Mouse (Mus musculus) T-cell, adult 2 months (primary cell): ENCODE data around the gene Gmeb1.
A peak's percentile ranks its signal among the peaks of the same experiment; 100 is the strongest.

Experiments used
- DNase-seq: peaks from one replicate; pipeline ENCODE4 v3.0.0; 2022; ENCODE audit warnings: low spot score

The Gmeb1 gene

GRCm38 (mm10) chr4:132274156-132274862, 12.9 kb upstream of the Gmeb1 start, which contains the start of gene Taf12:
Taf12 (plus strand) TSS chr4:132274375.
- peak; percentile 94 for DNase-seq

- no peak for DNase-seq
Measured at GRCm38 (mm10) chr4:132273166-132273565, 11.8 kb upstream of the Gmeb1 start.

GRCm38 (mm10) chr4:132269740-132270560, 8.5 kb upstream of the Gmeb1 start:
- peak; percentile 88 for DNase-seq

GRCm38 (mm10) chr4:132268871-132269739, 7.7 kb upstream of the Gmeb1 start:
- peak; percentile 61 for DNase-seq

GRCm38 (mm10) chr4:132266835-132267349, 5.5 kb upstream of the Gmeb1 start:
- DNase-seq, result no peak

- DNase-seq, result no peak
Measured at GRCm38 (mm10) chr4:132263313-132263712, 1.9 kb upstream of the Gmeb1 start.

GRCm38 (mm10) chr4:132262358-132262616, 885 bp upstream of the Gmeb1 start:
- DNase-seq, result no peak

GRCm38 (mm10) chr4:132260404-132261379, 710 bp downstream of the Gmeb1 start:
- peak; percentile 47 for DNase-seq

- no peak for DNase-seq
Measured at GRCm38 (mm10) chr4:132259248-132259647, 2.2 kb downstream of the Gmeb1 start.

GRCm38 (mm10) chr4:132256384-132256783, 5.0 kb downstream of the Gmeb1 start:
- no peak for DNase-seq

GRCm38 (mm10) chr4:132254986-132255385, 6.4 kb downstream of the Gmeb1 start:
- peak; percentile 12 for DNase-seq

- DNase-seq, result no peak
Measured at GRCm38 (mm10) chr4:132253622-132254021, 7.8 kb downstream of the Gmeb1 start.

- no peak for DNase-seq
Measured at GRCm38 (mm10) chr4:132253128-132253527, 8.3 kb downstream of the Gmeb1 start.

- DNase-seq, result no peak
Measured at GRCm38 (mm10) chr4:132251596-132251995, 9.8 kb downstream of the Gmeb1 start.

- no peak for DNase-seq
Measured at GRCm38 (mm10) chr4:132247451-132247997, 13.9 kb downstream of the Gmeb1 start.

- DNase-seq, result no peak
Measured at GRCm38 (mm10) chr4:132245643-132246042, 15.8 kb downstream of the Gmeb1 start.

GRCm38 (mm10) chr4:132241208-132241607, 20.2 kb downstream of the Gmeb1 start:
- no peak for DNase-seq

- DNase-seq, result no peak
Measured at GRCm38 (mm10) chr4:132240367-132240766, 21.0 kb downstream of the Gmeb1 start.

GRCm38 (mm10) chr4:132238356-132238755, 23.0 kb downstream of the Gmeb1 start:
- no peak for DNase-seq

GRCm38 (mm10) chr4:132234710-132235109, 26.7 kb downstream of the Gmeb1 start:
- no peak for DNase-seq

- DNase-seq, result no peak
Measured at GRCm38 (mm10) chr4:132230422-132230821, 31.0 kb downstream of the Gmeb1 start.
